Mouse (Mus musculus) C2C12 (cell line): ENCODE data around the gene Recql5. TPM values are rescaled to one million over a fixed set of nuclear protein-coding genes. Genes with fewer than 3 reads are reported as not detected.
A peak's percentile ranks its signal among the peaks of the same experiment; 100 is the strongest.

Experiments used
- H3K27me3 ChIP-seq: one replicate; pipeline ENCODE4 v1.6.1; 2011; ENCODE audit not compliant: control insufficient read depth, insufficient read depth, insufficient read length
- H3K36me3 ChIP-seq: one replicate; pipeline ENCODE4 v1.6.1; 2011; ENCODE audit not compliant: control insufficient read depth, insufficient read depth
- H3K4me3 ChIP-seq: one replicate; pipeline ENCODE4 v1.5.1; 2011; ENCODE audit warnings: mild to moderate bottlenecking, control low read depth; ENCODE audit not compliant: poor library complexity, insufficient read depth, severe bottlenecking
- H3K79me2 ChIP-seq: one replicate; pipeline ENCODE4 v1.6.1; 2011; ENCODE audit not compliant: control insufficient read depth, insufficient read depth
- H3K79me3 ChIP-seq: one replicate; pipeline ENCODE4 v1.6.1; 2011; ENCODE audit warnings: low read depth, control low read depth
- H3ac ChIP-seq: one replicate; pipeline ENCODE3; 2011; ENCODE audit warnings: low read depth; ENCODE audit not compliant: control insufficient read depth, insufficient read length
- CEBPB ChIP-seq: IDR thresholded peaks from one replicate; pipeline ENCODE4 v1.6.1; 2011; ENCODE audit warnings: low read depth, mild to moderate bottlenecking, control low read depth, moderate library complexity
- CTCF ChIP-seq: IDR thresholded peaks from one replicate; pipeline ENCODE4 v1.5.1; 2011; ENCODE audit not compliant: control insufficient read depth, insufficient read depth, insufficient read length
- FOSL1 ChIP-seq: IDR thresholded peaks from one replicate; pipeline ENCODE4 v1.8.0; 2011; ENCODE audit warnings: mild to moderate bottlenecking, low read length; ENCODE audit not compliant: poor library complexity, insufficient read depth, severe bottlenecking
- MAX ChIP-seq: IDR thresholded peaks from one replicate; pipeline ENCODE4 v1.6.1; 2011; ENCODE audit warnings: mild to moderate bottlenecking, control low read depth
- MYOD1 ChIP-seq: IDR thresholded peaks from one replicate; pipeline ENCODE4 v1.6.1; 2011; ENCODE audit warnings: low read depth; ENCODE audit not compliant: control insufficient read depth, insufficient read length
- MYOG ChIP-seq: IDR thresholded peaks from one replicate; pipeline ENCODE4 v1.6.1; 2011; ENCODE audit not compliant: control insufficient read depth, insufficient read length; ENCODE audit errors: extremely low read depth
- USF1 ChIP-seq: IDR thresholded peaks from one replicate; pipeline ENCODE4 v1.6.1; 2011; ENCODE audit warnings: low read depth, mild to moderate bottlenecking, control low read depth, moderate library complexity
- polyA plus RNA-seq: library from polyadenylated mRNA; unstranded; fragments of >200 nt; fragmentation: generic; extraction: Trizol; gene quantifications from one replicate; pipeline ENCODE4 v1.2.1, GENCODE M21; 2012; ENCODE audit warnings: missing spikeins

Recql5 gene
- polyA plus RNA-seq, 1 experiment: 7.6 TPM

- Histone ChIP-seq H3K79me3 (no peaks in the 10 kb centered on the region), H3K27me3 (no peaks in the 10 kb centered on the region), H3K4me3 (no peak overlapping the region), H3ac (no peak overlapping the region), H3K36me3 (peaks cover 11% of the 10 kb centered on the region), H3K79me2 (no peaks in the 10 kb centered on the region)
- peak; percentile 65 for TF ChIP-seq MAX
- no peak for TF ChIP-seq FOSL1
- peak; percentile 94 for TF ChIP-seq USF1
- peak; percentile 2 for TF ChIP-seq MYOD1
- no peak for TF ChIP-seq CTCF
Observed at GRCm38 (mm10) chr11:115971016-115971415, 37.7 kb upstream of the Recql5 start.

- H3K79me3 ChIP-seq: peaks cover 2% of the 10 kb centered on the region
- TF ChIP-seq CTCF: no peak
- TF ChIP-seq CEBPB: no peak
- TF ChIP-seq MYOG: no peak
- TF ChIP-seq MYOD1: no peak
- peak; percentile 42 for TF ChIP-seq MAX
- TF ChIP-seq FOSL1: peak; percentile 30
- TF ChIP-seq USF1: no peak
- H3ac ChIP-seq: no peak overlapping the region
- no peak overlapping the region for H3K4me3 ChIP-seq
- no peaks in the 10 kb centered on the region for H3K27me3 ChIP-seq
- H3K36me3 ChIP-seq: peaks cover 16% of the 10 kb centered on the region
- H3K79me2 ChIP-seq: no peaks in the 10 kb centered on the region
Observed at GRCm38 (mm10) chr11:115970006-115970673, 36.9 kb upstream of the Recql5 start.

- Histone ChIP-seq H3K4me3 (no peak overlapping the region), H3K36me3 (peaks cover 27% of the 10 kb centered on the region), H3ac (no peak overlapping the region), H3K79me2 (no peaks in the 10 kb centered on the region), H3K27me3 (no peaks in the 10 kb centered on the region), H3K79me3 (peaks cover 2% of the 10 kb centered on the region)
- TF ChIP-seq MYOD1: no peak
Observed at GRCm38 (mm10) chr11:115968731-115969405, 35.6 kb upstream of the Recql5 start.

- peak overlapping the region; percentile 38 for H3ac ChIP-seq
Observed at GRCm38 (mm10) chr11:115964977-115965604, 31.8 kb upstream of the Recql5 start.

GRCm38 (mm10) chr11:115962651-115963412 lies 29.6 kb upstream of the Recql5 start:
- H3K36me3 ChIP-seq: peaks cover 75% of the 10 kb centered on the region
- no peaks in the 10 kb centered on the region for H3K79me2 ChIP-seq
- H3K79me3 ChIP-seq: peaks cover 3% of the 10 kb centered on the region
- H3ac ChIP-seq: no peak overlapping the region
- no peaks in the 10 kb centered on the region for H3K27me3 ChIP-seq
- H3K4me3 ChIP-seq: no peak overlapping the region
- TF ChIP-seq MYOG (no peak), MAX (no peak), MYOD1 (no peak)

More at GRCm38 (mm10) chr11:115964977-115965604, 31.8 kb upstream of the Recql5 start:
- no peak overlapping the region for H3K4me3 ChIP-seq
- H3K27me3 ChIP-seq: no peaks in the 10 kb centered on the region
- no peaks in the 10 kb centered on the region for H3K79me2 ChIP-seq
- TF ChIP-seq MYOG (no peak), CEBPB (no peak), CTCF (no peak), MAX (peak; percentile 79), USF1 (no peak), MYOD1 (no peak), FOSL1 (peak; percentile 36)
- peaks cover 2% of the 10 kb centered on the region for H3K79me3 ChIP-seq
- H3K36me3 ChIP-seq: peaks cover 62% of the 10 kb centered on the region
